Mouse (Mus musculus) lung, adult 2 months (tissue): ENCODE measurements around the gene Ublcp1. TPM values are rescaled to one million over a fixed set of nuclear protein-coding genes. Genes with fewer than 3 reads are reported as not detected.

Source experiments
- DNase-seq: peaks from one replicate; pipeline ENCODE4 v3.0.0; 2022
- H3K4me1 ChIP-seq: fragments of 200-500 bp; 2 replicates; pipeline ENCODE4 v1.6.1; 2011; ENCODE audit warnings: low read length; ENCODE audit not compliant: control insufficient read depth, insufficient read depth
- H3K4me3 ChIP-seq: fragments of 200-500 bp; replicated peaks from 2 replicates; pipeline ENCODE3; 2011; ENCODE audit warnings: low read depth, mild to moderate bottlenecking, control low read depth, low read length; ENCODE audit errors: extremely low read depth
- CTCF ChIP-seq: fragments of 200-500 bp; IDR thresholded peaks from 2 replicates; pipeline ENCODE4 v1.5.1; 2011; ENCODE audit warnings: mild to moderate bottlenecking, low read length, control low read depth; ENCODE audit not compliant: insufficient read depth
- POLR2A ChIP-seq: fragments of 200-500 bp; IDR thresholded peaks from 2 replicates; pipeline ENCODE4 v1.6.1; 2011; ENCODE audit warnings: low read depth, mild to moderate bottlenecking, control low read depth, low read length, borderline replicate concordance; ENCODE audit errors: extremely low read depth
- WGBS: fragments of 180-500 bp; shearing (Covaris S2); methylation state at CpG from one replicate; pipeline ENCODE4 v1.1.7; 2018; 5-methylcytosine and 5-hydroxymethylcytosine counted together
- polyA plus RNA-seq: library from polyadenylated mRNA; depleted of rRNA; stranded (reverse); fragments of >200 nt; gene quantifications from 2 replicates; pipeline ENCODE4 v1.2.3, GENCODE M21; 2012; rRNA removed

Gene Ublcp1
- polyA plus RNA-seq, 1 experiment: 11.3 TPM

DNA sequence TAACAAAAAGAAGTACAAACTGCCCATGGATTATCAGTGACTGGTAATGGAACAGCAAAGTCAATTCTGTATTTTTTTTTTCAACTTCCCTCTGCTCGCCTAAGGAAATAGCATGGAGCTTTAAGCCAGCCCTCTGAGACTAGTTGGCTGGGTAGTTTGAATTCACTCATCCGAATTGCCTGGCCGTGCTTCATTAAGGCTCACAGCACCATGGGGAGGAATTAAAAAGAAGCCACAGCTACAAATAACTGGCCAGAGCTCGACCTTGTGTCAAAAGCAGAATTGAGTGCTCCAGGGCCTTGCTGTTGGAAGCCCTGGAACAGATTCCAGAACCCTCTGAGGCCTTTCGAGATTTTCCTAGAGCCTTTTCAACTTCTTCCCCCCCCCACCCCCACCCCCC lies 61.7 kb downstream of the Ublcp1 start:
- 50% methylated on average over 5 of the region's 5 CpGs for WGBS
- Histone ChIP-seq H3K4me1 (no peaks in the 10 kb centered on the region), H3K4me3 (no peak overlapping the region)
- DNase-seq: no peak
- no peak for TF ChIP-seq CTCF
- no peak for TF ChIP-seq POLR2A

DNA sequence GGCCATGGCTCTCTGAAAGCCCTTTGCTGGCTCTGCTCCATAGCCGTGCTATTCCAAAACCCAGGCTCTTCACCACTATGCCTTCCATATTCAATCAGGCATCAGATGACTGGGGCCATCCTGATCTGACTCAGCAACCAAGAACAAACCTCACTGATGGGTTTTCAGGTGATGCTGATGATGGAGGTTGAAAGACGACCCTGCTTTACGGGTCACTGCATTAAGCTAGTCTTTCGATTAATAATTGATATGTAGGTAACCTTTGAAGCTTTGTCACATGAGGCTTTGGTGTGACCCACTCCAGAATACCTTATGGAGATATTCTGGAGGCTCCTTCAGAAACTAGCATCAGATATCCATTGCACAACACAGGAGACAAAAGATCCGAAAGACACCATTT lies 63.8 kb downstream of the Ublcp1 start:
- Histone ChIP-seq H3K4me3 (no peak overlapping the region), H3K4me1 (no peaks in the 10 kb centered on the region)
- TF ChIP-seq CTCF (no peak), POLR2A (no peak)
- 78% methylated on average over 5 of the region's 5 CpGs for WGBS
- DNase-seq: no peak

DNA sequence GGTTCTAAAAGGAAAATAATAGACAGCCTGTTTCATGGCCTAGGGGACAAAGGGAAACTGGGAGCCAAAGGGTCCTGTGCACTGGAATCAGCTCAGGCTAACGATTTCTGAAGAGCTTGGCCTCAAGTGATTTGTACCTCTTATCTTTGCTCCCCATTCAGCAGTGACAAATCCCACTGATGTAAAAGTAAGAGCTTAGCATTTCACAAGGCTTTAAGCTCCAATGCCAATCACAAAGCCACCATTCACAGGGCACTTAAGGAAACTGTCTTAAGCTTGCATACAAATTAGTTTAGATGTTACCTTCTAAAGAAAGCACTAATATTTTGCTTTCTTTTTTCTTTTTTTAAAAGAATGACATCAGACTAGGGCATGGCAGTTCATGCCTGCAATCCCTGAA lies 64.3 kb downstream of the Ublcp1 start:
- Histone ChIP-seq H3K4me3 (no peak overlapping the region), H3K4me1 (no peaks in the 10 kb centered on the region)
- DNase-seq: no peak
- no peak for TF ChIP-seq CTCF
- TF ChIP-seq POLR2A: no peak
- 26% methylated on average over 1 of the region's 1 CpGs for WGBS

DNA sequence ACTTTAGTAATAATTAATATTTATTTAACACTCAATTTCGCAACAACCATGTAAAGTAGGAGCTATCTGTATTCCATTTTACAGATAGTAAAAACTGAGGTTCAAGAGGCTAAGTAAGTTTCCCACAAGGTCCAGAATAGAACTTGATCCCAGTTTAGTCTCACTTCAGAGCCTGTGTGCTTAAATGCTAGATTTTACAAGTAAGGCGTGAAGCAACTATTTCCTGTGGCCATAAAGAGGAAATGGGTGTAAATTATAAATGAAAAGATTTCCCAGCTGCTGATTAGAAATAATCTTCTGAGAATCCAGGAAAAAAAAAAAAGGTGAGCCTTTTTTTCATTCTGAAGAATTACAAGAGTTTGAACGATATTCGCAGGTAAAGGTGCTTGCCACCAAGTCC lies 65.2 kb downstream of the Ublcp1 start:
- no peak for TF ChIP-seq CTCF
- TF ChIP-seq POLR2A: no peak
- 63% methylated on average over 4 of the region's 4 CpGs for WGBS
- no peak for DNase-seq
- Histone ChIP-seq H3K4me3 (no peak overlapping the region), H3K4me1 (no peaks in the 10 kb centered on the region)

Other genes with a start within 250 kb of the Ublcp1 start
- 0.15 and 0.17 TPM in 2 replicates for gene Il12b, start 70.4 kb downstream of the Ublcp1 start, polyA plus RNA-seq
- gene Rnf145, start 48.5 kb upstream of the Ublcp1 start, polyA plus RNA-seq: 104 and 266 TPM in 2 replicates
- 10.7 and 11.8 TPM in 2 replicates for gene Ebf1, start 146.8 kb upstream of the Ublcp1 start, polyA plus RNA-seq